Mouse (Mus musculus): Measurements from ENCODE around the gene Ak1. TPM values are rescaled to one million over a fixed set of nuclear protein-coding genes. Genes with fewer than 3 reads are reported as not detected.

Gene Ak1
- total and polyA plus RNA-seq, 3 experiments, result 1.4 to 3.9 (median 1.5) TPM

DNA sequence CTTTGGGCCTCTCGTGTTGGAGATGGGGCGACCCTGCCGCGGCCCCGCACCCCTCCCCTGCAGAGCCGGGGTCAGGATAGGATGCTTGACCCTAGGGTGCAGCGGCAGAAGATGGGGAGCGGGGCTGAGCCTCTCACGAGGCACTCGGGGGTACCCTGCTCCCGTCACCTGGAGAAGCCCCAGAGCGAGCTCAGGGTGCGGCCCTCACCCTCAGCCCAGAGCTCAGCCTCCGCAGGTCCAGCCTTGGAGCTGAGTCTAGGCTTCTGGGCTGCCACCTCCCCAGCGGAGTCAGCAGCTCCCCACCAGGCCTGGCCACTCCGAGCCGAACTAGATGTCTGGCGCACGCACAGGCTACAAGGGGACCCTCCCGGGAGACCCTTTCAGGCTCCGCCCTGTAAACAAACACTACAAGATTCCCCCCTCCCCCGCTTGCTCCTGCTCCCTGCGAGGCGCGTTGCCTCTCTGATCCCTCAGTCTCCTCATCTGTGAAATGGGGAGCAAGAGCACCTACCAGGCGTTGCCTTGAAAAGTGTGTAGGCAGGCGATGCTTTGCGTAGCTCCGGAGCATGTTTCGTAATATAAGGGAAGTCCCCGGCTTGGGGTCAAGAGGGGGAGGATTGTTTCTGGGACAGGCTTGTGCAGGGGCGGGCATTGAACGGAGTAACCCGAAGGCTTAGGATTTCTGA is 14.2 kb upstream of the Ak1 start:
- in situ Hi-C loops (cut with MboI; ENCODE audit: low pct_ligation_motif_present, low pct_unique_long_range_greater_than_20kb, low sequenced_read_pairs) (no loop called here), dilution Hi-C loops (cut with MboI; ENCODE audit: extremely low pct_ligation_motif_present, extremely low pct_unique_long_range_greater_than_20kb, low sequenced_read_pairs) (no loop called here)
- H3K36me3 ChIP-seq (replicated peaks in 1 of 2; ENCODE audit: control insufficient read depth in 1 of 2, insufficient read depth in 1 of 2, low read length in 1 of 2), result peaks cover 0 to 16% of the 10 kb centered on the region in 2 experiments
- peak overlapping the region; percentile 85 to 88 (median 87) for H3K4me3 ChIP-seq (replicated peaks in 1 of 3; ENCODE audit: low read depth in 2 of 3, low read length in 2 of 3, poor library complexity in 1 of 3)
- peak; percentile 83 for DNase-seq (ENCODE audit: extremely low read depth)
- H3K27ac ChIP-seq (ENCODE audit: insufficient read depth, low read depth), result peak overlapping the region; percentile 61
- peak overlapping the region; percentile 88 for H3K9ac ChIP-seq (ENCODE audit: insufficient read depth, low read depth)
- no peaks in the 10 kb centered on the region for H3K9me3 ChIP-seq (replicated peaks; ENCODE audit: low read length)
- 0 out of 2 replicates have a peak, but pooled peaks cover 2% of the 10 kb centered on the region for H3K79me2 ChIP-seq (replicated peaks; ENCODE audit: control insufficient read depth, extremely low read depth, insufficient read depth, poor library complexity, severe bottlenecking)
- H3K27me3 ChIP-seq (replicated peaks), result no peaks in the 10 kb centered on the region
- peaks cover 11 to 43% of the 10 kb centered on the region in 2 experiments for H3K4me1 ChIP-seq (ENCODE audit: control insufficient read depth in 1 of 2, insufficient read depth in 2 of 2)
- TF ChIP-seq TCF12 (IDR thresholded peaks at IDR 0.05; ENCODE audit: low read depth, low read length), result no peak
- TF ChIP-seq MXI1 (IDR thresholded peaks at IDR 0.05; ENCODE audit: low read depth, low read length), result 0 out of 2 replicates have a peak, but pooled peaks have one; percentile 32
- TF ChIP-seq ETS1 (conservative IDR thresholded peaks at IDR 0.05; ENCODE audit: low read depth, low read length), result peak; percentile 34; the same call in 1 of the 2 replicates
- no peak for TF ChIP-seq MAX (IDR thresholded peaks at IDR 0.05; ENCODE audit: low read length)
- no peak for TF ChIP-seq CTCF (conservative IDR thresholded peaks at IDR 0.05 in 1 of 2, IDR thresholded peaks at IDR 0.05 in 1 of 2; ENCODE audit: low read depth in 2 of 2, low read length in 2 of 2)
- 0 out of 2 replicates have a peak, but pooled peaks have one; percentile 19 for TF ChIP-seq SIN3A (IDR thresholded peaks at IDR 0.05; ENCODE audit: low read length)
- TF ChIP-seq POLR2A (IDR thresholded peaks at IDR 0.05; ENCODE audit: low read depth, low read length), result peak; percentile 59
- no peak for TF ChIP-seq UBTF (IDR thresholded peaks at IDR 0.05; ENCODE audit: low read depth, low read length)
- no peak for TF ChIP-seq SMC3 (IDR thresholded peaks at IDR 0.05; ENCODE audit: low read depth, low read length)
- TF ChIP-seq NELFE (IDR thresholded peaks at IDR 0.05; ENCODE audit: low read depth, low read length), result no peak
- TF ChIP-seq TBP (conservative IDR thresholded peaks at IDR 0.05; ENCODE audit: low read depth, low read length), result 0 out of 2 replicates have a peak, but pooled peaks have one; percentile 24
- peak; percentile 8; the same call in 1 of the 2 replicates for TF ChIP-seq BHLHE40 (IDR thresholded peaks at IDR 0.05; ENCODE audit: low read depth, low read length)
- peak overlapping the region; percentile 85 for H3K4me2 ChIP-seq (ENCODE audit: insufficient read depth, low read depth, poor library complexity, severe bottlenecking)

DNA sequence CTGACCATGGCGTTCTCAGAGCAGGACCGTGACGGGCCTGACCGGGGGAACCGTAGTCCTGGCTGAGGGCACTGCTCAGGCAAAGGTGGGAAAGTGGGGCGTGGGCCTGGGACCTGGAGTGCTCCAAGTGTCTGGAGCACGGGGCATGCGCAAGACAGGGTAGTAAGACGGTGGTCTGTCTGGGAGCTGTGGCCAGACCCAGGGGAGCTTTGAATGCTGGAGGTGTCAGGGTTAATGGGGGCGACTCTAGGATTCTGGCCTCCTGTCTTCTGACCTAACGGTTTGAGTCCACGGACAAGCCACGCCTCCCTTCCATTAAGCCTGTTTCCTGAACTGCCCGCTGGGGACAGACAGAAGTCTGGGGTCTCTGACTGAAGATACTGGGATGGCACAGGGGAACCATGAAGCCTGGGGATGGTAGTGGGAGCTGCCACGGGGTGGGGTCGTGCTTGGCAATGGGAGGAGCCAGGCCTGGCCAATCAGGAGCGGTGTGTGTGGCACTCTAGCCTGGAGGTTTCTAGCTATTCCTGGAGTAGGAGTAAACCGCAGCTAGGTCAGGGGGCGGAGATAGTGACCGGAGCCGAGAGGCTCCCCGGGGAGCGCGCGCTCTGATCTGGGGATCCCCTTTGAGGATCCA is 13.3 kb upstream of the Ak1 start:
- H3K4me1 ChIP-seq (ENCODE audit: control insufficient read depth in 1 of 2, insufficient read depth in 2 of 2), result peaks cover 11 to 39% of the 10 kb centered on the region in 2 experiments
- in situ Hi-C loops (cut with MboI; ENCODE audit: low pct_ligation_motif_present, low pct_unique_long_range_greater_than_20kb, low sequenced_read_pairs), result no loop called here
- TF ChIP-seq RCOR1 (conservative IDR thresholded peaks at IDR 0.05; ENCODE audit: low read depth, low read length), result 0 out of 2 replicates have a peak, but pooled peaks have one; percentile 52
- peak; percentile 42; the same call in 1 of the 2 replicates for TF ChIP-seq TCF12 (IDR thresholded peaks at IDR 0.05; ENCODE audit: low read depth, low read length)
- no peak for TF ChIP-seq USF2 (conservative IDR thresholded peaks at IDR 0.05; ENCODE audit: low read depth, low read length)
- TF ChIP-seq JUND (conservative IDR thresholded peaks at IDR 0.05; ENCODE audit: low read depth, low read length), result no peak
- TF ChIP-seq E2F4 (IDR thresholded peaks at IDR 0.05; ENCODE audit: insufficient replicate concordance, low read depth, low read length), result peak; percentile 56; the same call in 1 of the 2 replicates
- TF ChIP-seq MAX (IDR thresholded peaks at IDR 0.05; ENCODE audit: low read length), result peak; percentile 41; the same call in 1 of the 2 replicates
- TF ChIP-seq RAD21 (IDR thresholded peaks at IDR 0.05; ENCODE audit: low read depth, low read length), result no peak
- TF ChIP-seq MEF2A (IDR thresholded peaks at IDR 0.05; ENCODE audit: borderline replicate concordance, low read depth, low read length), result peak; percentile 95
- TF ChIP-seq JUN (IDR thresholded peaks at IDR 0.05; ENCODE audit: insufficient read depth, low read depth, low read length), result no peak
- TF ChIP-seq GABPA (IDR thresholded peaks at IDR 0.05; ENCODE audit: insufficient replicate concordance, low read depth, low read length), result no peak
- no peak; the same call in none of the 2 replicates for TF ChIP-seq CHD2 (IDR thresholded peaks at IDR 0.05; ENCODE audit: low read length)
- no peak; the same call in 1 of the 2 replicates for TF ChIP-seq MAZ (IDR thresholded peaks at IDR 0.05; ENCODE audit: low read depth, low read length)
- TF ChIP-seq TBP (conservative IDR thresholded peaks at IDR 0.05; ENCODE audit: low read depth, low read length), result no peak
- TF ChIP-seq KAT2A (IDR thresholded peaks at IDR 0.05; ENCODE audit: insufficient replicate concordance, low read length), result no peak
- TF ChIP-seq ETS1 (conservative IDR thresholded peaks at IDR 0.05; ENCODE audit: low read depth, low read length), result peak; percentile 73; the same call in 1 of the 2 replicates
- TF ChIP-seq NRF1 (IDR thresholded peaks at IDR 0.05; ENCODE audit: low read depth, low read length), result peak; percentile 74
- TF ChIP-seq POLR2AphosphoS2 (IDR thresholded peaks at IDR 0.05; ENCODE audit: low read depth, low read length), result 0 out of 2 replicates have a peak, but pooled peaks have one; percentile 19
- TF ChIP-seq IRF4 (IDR thresholded peaks at IDR 0.05; ENCODE audit: low read depth, low read length), result peak; percentile 63
- no peak for TF ChIP-seq MAFK (IDR thresholded peaks at IDR 0.05; ENCODE audit: insufficient replicate concordance, low read length)
- TF ChIP-seq ZNF384 (IDR thresholded peaks at IDR 0.05; ENCODE audit: low read depth, low read length), result no peak
- TF ChIP-seq SMC3 (IDR thresholded peaks at IDR 0.05; ENCODE audit: low read depth, low read length), result no peak
- peak; percentile 70 for TF ChIP-seq MXI1 (IDR thresholded peaks at IDR 0.05; ENCODE audit: low read depth, low read length)

More for the DNA sequence above, 13.3 kb upstream of the Ak1 start:
- H3K27ac ChIP-seq (ENCODE audit: insufficient read depth, low read depth), result peak overlapping the region; percentile 91
- peak overlapping the region; percentile 85 for H3K4me2 ChIP-seq (ENCODE audit: insufficient read depth, low read depth, poor library complexity, severe bottlenecking)
- H3K4me3 ChIP-seq (replicated peaks in 1 of 3; ENCODE audit: low read depth in 2 of 3, low read length in 2 of 3, poor library complexity in 1 of 3), result peak overlapping the region; percentile 85 to 88 (median 87)
- H3K27me3 ChIP-seq (replicated peaks), result no peaks in the 10 kb centered on the region
- H3K9me3 ChIP-seq (replicated peaks; ENCODE audit: low read length), result no peaks in the 10 kb centered on the region
- dilution Hi-C loops (cut with MboI; ENCODE audit: extremely low pct_ligation_motif_present, extremely low pct_unique_long_range_greater_than_20kb, low sequenced_read_pairs), result no loop called here
- peak; percentile 87 for DNase-seq (ENCODE audit: extremely low read depth)
- H3K36me3 ChIP-seq (replicated peaks in 1 of 2; ENCODE audit: control insufficient read depth in 1 of 2, insufficient read depth in 1 of 2, low read length in 1 of 2), result peaks cover 4 to 23% of the 10 kb centered on the region in 2 experiments
- H3K79me2 ChIP-seq (replicated peaks; ENCODE audit: control insufficient read depth, extremely low read depth, insufficient read depth, poor library complexity, severe bottlenecking), result 0 out of 2 replicates have a peak, but pooled peaks cover 2% of the 10 kb centered on the region
- peak overlapping the region; percentile 66; the same call in 1 of the 2 replicates for H3K9ac ChIP-seq (ENCODE audit: insufficient read depth, low read depth)

All from CH12.LX (cell line).